Mouse (Mus musculus) layer of hippocampus, adult 6 months (tissue): Measurements from ENCODE around the gene Sap30bp. TPM values are rescaled to one million over a fixed set of nuclear protein-coding genes. Genes with fewer than 3 reads are reported as not detected.

Experiments used
- long read RNA-seq, 2 experiments: library from polyadenylated mRNA; unstranded; transcript quantifications; one replicate each; pipeline ENCODE4 v2.0.0; 2019 to 2020
- polyA plus RNA-seq: library from polyadenylated mRNA; unstranded; fragments of <200 nt; fragmentation: Nextera tagmentation; gene quantifications from 2 replicates; pipeline ENCODE4 v1.2.3, GENCODE M21; 2021

The Sap30bp gene
- 32.7 and 36.5 TPM in 2 replicates for polyA plus RNA-seq
- long read RNA-seq, experiment 1, transcript Sap30bp-203 (11 exons, 3,654 nt): major isoform, 34 of 50 reads
- long read RNA-seq, experiment 1, partial matches to known transcripts: 2 of 50 reads
- long read RNA-seq, experiment 1, other reads (novel, unspliced or antisense): 14 of 50 reads
- long read RNA-seq, experiment 2, transcript Sap30bp-203 (11 exons, 3,654 nt): major isoform, 139 of 220 reads
- long read RNA-seq, experiment 2, partial matches to known transcripts: 16 of 220 reads
- long read RNA-seq, experiment 2, other reads (novel, unspliced or antisense): 65 of 220 reads

GRCm38 (mm10) chr11:115933108-115933746 is at the start of gene Sap30bp, which contains the start of gene Recql5:
Sap30bp (plus strand) TSS chr11:115933282.
Recql5 (minus strand) TSS chr11:115933477.

DNA sequence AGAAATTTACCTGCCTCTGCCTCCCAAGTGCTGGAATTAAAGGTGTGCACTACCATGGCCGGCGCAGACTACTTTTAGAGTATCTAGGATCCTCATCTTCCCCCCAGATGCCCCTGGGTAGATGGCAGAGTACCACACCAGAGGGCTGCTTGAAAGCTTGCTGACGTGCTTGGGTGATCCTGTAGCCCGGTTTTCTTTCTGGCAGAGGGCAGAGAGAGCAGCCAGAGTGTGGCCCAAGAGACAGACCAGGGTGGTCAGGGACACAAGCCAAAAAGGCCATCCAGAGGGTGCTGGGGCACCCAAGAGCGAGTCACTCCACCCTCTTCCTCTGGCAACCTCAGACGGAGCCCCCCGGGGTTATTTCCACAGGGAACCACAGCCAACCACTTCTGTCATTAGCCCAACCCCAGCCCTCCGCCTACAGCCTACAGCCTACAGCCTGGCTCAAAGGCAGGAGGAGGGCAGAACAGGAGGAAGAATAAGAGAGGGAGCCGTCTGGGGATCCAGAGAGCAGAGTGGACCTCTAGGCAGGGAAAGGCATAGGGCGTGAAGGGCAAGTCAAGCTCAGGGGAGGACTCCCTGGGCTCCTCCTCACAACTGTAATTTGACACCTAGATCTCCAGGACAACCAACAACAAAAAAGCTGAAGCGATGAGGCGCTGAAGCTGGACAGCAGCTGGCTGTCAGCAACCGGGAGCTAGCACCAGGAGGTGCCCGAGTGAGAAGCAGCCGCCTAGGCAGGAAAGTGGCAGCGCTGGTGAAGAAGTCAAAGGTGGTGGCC is 33.4 kb upstream of the Sap30bp start, which contains the start of gene Smim5:
Gene Smim5, plus strand, starts transcription at position 481 of the 781 bp plus-strand sequence.

GRCm38 (mm10) chr11:115911632-115912376 is 21.3 kb upstream of the Sap30bp start, which contains the start of gene Smim6:
Smim6 (plus strand) TSS chr11:115912017.

GRCm38 (mm10) chr11:115974309-115975082 is 41.4 kb downstream of the Sap30bp start, which contains the start of gene Itgb4:
Itgb4 (plus strand) TSS chr11:115974709.

DNA sequence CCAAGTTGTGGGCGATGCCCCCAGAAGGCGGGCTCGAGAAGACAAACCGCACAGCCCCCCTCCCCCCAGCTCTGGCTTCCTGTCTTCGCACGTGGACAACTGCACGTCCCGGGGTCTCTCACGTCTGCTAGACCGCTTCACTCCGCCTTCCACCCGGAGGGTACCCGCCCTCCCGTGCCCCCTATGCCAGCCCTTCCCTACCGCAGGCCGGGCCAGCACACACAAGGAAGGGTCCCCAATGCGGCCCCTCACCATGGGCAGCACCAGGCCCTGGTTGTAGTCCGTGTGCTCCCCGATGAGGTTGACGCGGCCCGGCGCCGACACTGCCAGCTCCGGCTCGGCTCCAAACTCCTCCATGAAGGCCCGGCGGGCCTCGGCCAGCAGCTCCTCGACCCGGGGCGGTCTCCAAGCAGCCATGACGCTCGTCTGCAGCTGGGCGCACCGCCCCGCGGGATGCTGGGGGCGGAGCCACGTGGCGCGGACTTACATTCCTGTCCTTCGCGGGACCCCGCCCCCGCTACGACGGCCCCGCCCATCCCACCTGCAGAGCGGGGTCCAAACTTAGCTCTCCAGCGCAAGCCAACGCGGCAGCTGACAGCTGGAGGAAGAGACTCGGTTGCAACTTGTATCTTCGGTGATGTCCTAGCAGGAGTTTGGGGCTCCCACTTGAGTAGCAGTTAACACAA is 79.3 kb downstream of the Sap30bp start, which contains the start of gene Galk1:
Gene Galk1, minus strand, starts transcription at position 458 of the 686 bp plus-strand sequence.

Other genes starting within 250 kb of the Sap30bp start
- gene Grb2, start 224.7 kb upstream of the Sap30bp start, polyA plus RNA-seq: 18.7 and 19.3 TPM in 2 replicates
- 23.9 and 25.3 TPM in 2 replicates for gene Tmem94, start 167.8 kb upstream of the Sap30bp start, polyA plus RNA-seq
- gene Caskin2, start 119.6 kb upstream of the Sap30bp start, polyA plus RNA-seq: 12.0 and 17.7 TPM in 2 replicates
- 5.2 and 6.0 TPM in 2 replicates for gene Tsen54, start 118.6 kb upstream of the Sap30bp start, polyA plus RNA-seq
- gene Llgl2, start 109.2 kb upstream of the Sap30bp start, polyA plus RNA-seq: 3.8 and 4.4 TPM in 2 replicates
- gene Myo15b, start 74.9 kb upstream of the Sap30bp start, polyA plus RNA-seq: 0.23 and 0.24 TPM in 2 replicates
- 3.2 and 7.6 TPM in 2 replicates for gene Smim5, start 33.3 kb upstream of the Sap30bp start, polyA plus RNA-seq
- gene Smim6, start 21.3 kb upstream of the Sap30bp start, polyA plus RNA-seq: 0.15 TPM in 1 of 2 replicates, not detected in the other
- gene Recql5, start 195 bp downstream of the Sap30bp start, polyA plus RNA-seq: 5.4 and 5.5 TPM in 2 replicates
- 3.2 and 5.2 TPM in 2 replicates for gene Itgb4, start 41.4 kb downstream of the Sap30bp start, polyA plus RNA-seq
- 24.3 and 24.9 TPM in 2 replicates for gene Galk1, start 79.4 kb downstream of the Sap30bp start, polyA plus RNA-seq
- gene H3f3b, start 94.7 kb downstream of the Sap30bp start, polyA plus RNA-seq: 331 and 336 TPM in 2 replicates
- gene Unk, start 97.0 kb downstream of the Sap30bp start, polyA plus RNA-seq: 6.5 and 9.1 TPM in 2 replicates
- gene Unc13d, start 144.7 kb downstream of the Sap30bp start, polyA plus RNA-seq: 1.4 TPM in 2 replicates
- gene Wbp2, start 153.7 kb downstream of the Sap30bp start, polyA plus RNA-seq: 285 and 304 TPM in 2 replicates
- gene Trim47, start 193.9 kb downstream of the Sap30bp start, polyA plus RNA-seq: 3.4 and 4.0 TPM in 2 replicates
- gene Trim65, start 197.8 kb downstream of the Sap30bp start, polyA plus RNA-seq: 1.7 and 1.8 TPM in 2 replicates
- 70.8 and 78.4 TPM in 2 replicates for gene Mrpl38, start 205.6 kb downstream of the Sap30bp start, polyA plus RNA-seq
- 21.4 and 25.0 TPM in 2 replicates for gene Fbf1, start 234.9 kb downstream of the Sap30bp start, polyA plus RNA-seq